Mouse (Mus musculus): ENCODE results near the gene Psmd8.

DNA sequence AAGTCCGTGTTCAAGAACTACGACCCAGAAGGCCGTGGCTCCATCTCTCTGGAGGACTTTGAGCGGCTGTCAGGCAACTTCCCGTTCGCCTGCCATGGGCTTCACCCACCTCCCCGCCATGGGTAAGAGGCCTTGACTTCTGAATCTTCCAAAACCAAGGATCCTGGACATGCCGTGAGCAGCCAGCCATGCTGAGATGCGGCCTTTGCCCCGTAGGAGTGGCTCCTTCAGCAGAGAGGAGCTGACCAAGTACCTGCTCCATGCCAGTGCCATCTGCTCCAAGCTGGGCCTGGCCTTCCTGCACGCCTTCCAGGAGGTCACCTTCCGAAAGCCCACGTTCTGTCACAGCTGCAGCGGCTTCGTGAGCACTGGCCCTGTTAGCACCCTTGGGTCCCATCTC lies 31.7 kb downstream of the Psmd8 start:
- TF ChIP-seq POLR2A (IDR thresholded peaks at IDR 0.05; ENCODE audit: borderline replicate concordance, extremely low read depth, insufficient read depth, insufficient read length, poor library complexity, severe bottlenecking) (no peak), CTCF (IDR thresholded peaks at IDR 0.05; ENCODE audit: borderline replicate concordance, extremely low read depth, insufficient read depth, insufficient read length) (no peak)

Measured in brain, embryonic 14.5 days (tissue).